Mouse (Mus musculus): ENCODE data around the gene Hnrnpk. TPM values are rescaled to one million over a fixed set of nuclear protein-coding genes. Genes with fewer than 3 reads are reported as not detected.

The Hnrnpk gene
- polyA plus RNA-seq, 1 experiment, result 1,477 TPM

DNA sequence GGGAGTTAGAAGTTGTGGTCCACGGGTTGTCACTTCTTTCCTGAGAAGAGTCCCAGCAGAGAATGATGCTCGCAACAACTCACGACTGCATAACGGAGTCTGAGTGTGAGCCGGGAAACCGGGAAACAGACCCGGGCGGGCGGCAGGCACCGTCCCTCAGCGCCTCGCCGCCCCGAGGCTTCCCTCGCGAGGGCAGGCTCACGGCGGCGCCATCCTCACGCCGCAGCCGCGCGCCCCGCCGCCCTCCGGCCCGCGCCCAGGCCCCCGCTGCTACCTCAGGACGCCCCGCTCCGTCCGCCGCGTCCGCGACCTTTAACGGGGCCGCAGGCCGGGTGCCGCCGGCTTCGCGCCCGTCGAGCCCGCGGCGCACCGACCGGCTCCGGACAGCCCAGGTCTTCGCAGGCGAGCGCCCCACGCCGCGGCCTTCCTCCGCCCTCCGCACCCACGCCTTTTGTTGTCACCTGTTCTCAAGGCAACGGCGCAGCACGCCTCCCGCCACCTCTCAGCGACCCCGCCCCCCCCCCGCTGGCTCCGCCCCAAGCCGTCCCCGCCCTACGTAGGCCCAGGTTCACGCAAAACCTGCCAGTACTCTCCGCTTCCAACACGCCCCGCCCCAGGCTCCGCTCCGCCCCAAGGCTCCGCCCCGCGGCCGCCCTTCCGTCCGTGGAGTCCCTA is 44.4 kb downstream of the Hnrnpk start, which contains the start of gene Kif27:
Kif27 (minus strand) TSS at position 494 of the 675 bp plus-strand sequence.
- Histone ChIP-seq H3K4me3 (ENCODE audit: insufficient read depth, low read depth, low read length) (peak within 1 kb of the TSS; percentile 56), H3K4me1 (ENCODE audit: control insufficient read depth, insufficient read depth, low read length) (0 out of 2 replicates have a peak, but pooled peaks cover 3% of the 10 kb centered on the region), H3K27ac (ENCODE audit: insufficient read depth, low read depth, low read length) (no peak within 1 kb of the TSS)
- WGBS, result under 1% methylated on average over 84 of the region's 85 CpGs
- no peak for TF ChIP-seq CTCF (IDR thresholded peaks at IDR 0.05; ENCODE audit: insufficient read depth, low read depth, low read length)
- TF ChIP-seq POLR2A (IDR thresholded peaks at IDR 0.05; ENCODE audit: insufficient read depth, low read depth, low read length), result no peak

DNA sequence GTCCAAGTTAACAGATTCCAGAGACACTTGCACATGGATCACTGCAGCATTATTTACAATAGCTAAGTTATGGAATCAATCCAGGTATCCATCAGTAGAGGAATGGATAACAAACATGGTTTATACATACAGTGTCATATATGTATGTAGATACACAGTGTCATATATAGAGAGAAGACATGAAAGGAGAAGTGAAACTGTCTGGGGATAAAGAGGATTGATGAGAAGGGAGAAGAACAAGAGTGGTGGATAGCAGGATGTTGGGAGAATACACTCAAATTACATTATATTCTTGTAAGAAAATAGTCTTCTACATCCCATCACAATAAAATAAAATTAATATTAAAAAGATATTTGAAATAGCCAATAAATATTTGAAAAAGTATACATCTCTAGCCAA is 50.1 kb downstream of the Hnrnpk start:
- Histone ChIP-seq H3K4me1 (ENCODE audit: control insufficient read depth, insufficient read depth, low read length) (no peaks in the 10 kb centered on the region), H3K27ac (ENCODE audit: insufficient read depth, low read depth, low read length) (no peak overlapping the region), H3K4me3 (ENCODE audit: insufficient read depth, low read depth, low read length) (no peak overlapping the region)
- no peak for TF ChIP-seq CTCF (IDR thresholded peaks at IDR 0.05; ENCODE audit: insufficient read depth, low read depth, low read length)
- no peak for TF ChIP-seq POLR2A (IDR thresholded peaks at IDR 0.05; ENCODE audit: insufficient read depth, low read depth, low read length)

DNA sequence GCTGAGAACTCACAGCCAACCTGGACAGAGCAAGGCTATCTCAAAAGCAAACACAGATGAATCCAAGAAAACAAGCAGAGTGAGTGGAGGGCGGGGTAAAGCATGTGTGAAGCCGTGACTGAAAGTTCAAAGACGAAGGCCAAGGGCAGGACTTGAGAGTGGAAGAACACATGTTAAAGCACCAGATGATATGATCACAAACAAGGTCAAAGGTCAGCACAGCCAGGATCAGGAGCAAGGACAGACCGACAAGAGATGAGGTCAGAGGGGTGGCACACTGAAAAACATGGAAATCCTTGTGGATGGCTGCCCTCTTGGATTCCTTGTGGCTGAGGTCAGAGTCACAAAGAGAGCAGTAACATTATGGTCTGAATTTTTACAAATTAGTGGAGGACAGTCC is 52.5 kb downstream of the Hnrnpk start:
- no peak overlapping the region for H3K27ac ChIP-seq (ENCODE audit: insufficient read depth, low read depth, low read length)
- WGBS, result 87% methylated on average over 4 of the region's 4 CpGs
- no peak for TF ChIP-seq CTCF (IDR thresholded peaks at IDR 0.05; ENCODE audit: insufficient read depth, low read depth, low read length)
- no peak for TF ChIP-seq POLR2A (IDR thresholded peaks at IDR 0.05; ENCODE audit: insufficient read depth, low read depth, low read length)
- H3K4me1 ChIP-seq (ENCODE audit: control insufficient read depth, insufficient read depth, low read length), result no peaks in the 10 kb centered on the region
- H3K4me3 ChIP-seq (ENCODE audit: insufficient read depth, low read depth, low read length), result no peak overlapping the region

DNA sequence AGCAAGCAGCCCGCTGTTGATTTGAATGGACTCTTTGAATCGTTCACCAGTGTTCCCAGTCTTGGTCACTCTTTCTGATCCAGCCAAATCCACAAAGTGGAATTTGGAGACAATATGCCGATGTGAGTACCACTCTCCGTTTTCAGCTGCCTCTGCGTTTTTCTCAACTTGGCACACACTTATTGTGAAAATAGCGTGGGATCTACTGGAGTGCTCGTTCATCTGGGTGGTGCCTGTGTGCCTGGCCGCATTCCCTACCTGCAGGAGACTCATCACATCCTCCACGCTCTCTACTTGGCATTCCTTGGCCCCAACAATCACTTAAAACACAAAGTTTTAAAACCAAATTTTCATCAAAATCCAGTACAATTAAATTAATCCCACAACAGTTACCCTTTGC is 58.6 kb downstream of the Hnrnpk start:
- WGBS, result 32% methylated on average over 9 of the region's 9 CpGs
- no peak overlapping the region for H3K4me3 ChIP-seq (ENCODE audit: insufficient read depth, low read depth, low read length)

More for the DNA sequence above, 58.6 kb downstream of the Hnrnpk start:
- H3K27ac ChIP-seq (ENCODE audit: insufficient read depth, low read depth, low read length), result no peak overlapping the region
- TF ChIP-seq POLR2A (IDR thresholded peaks at IDR 0.05; ENCODE audit: insufficient read depth, low read depth, low read length) (no peak), CTCF (IDR thresholded peaks at IDR 0.05; ENCODE audit: insufficient read depth, low read depth, low read length) (no peak)
- no peaks in the 10 kb centered on the region for H3K4me1 ChIP-seq (ENCODE audit: control insufficient read depth, insufficient read depth, low read length)

Other genes starting within 250 kb of the Hnrnpk start
- gene Idnk, start 245.7 kb downstream of the Hnrnpk start, polyA plus RNA-seq (2012; ENCODE audit: insufficient read depth, insufficient read length, low replicate concordance, missing spikeins), result not detected in 2 replicates
- 142 TPM in 1 of 2 replicates, not detected in the other for gene Ubqln1, start 187.7 kb downstream of the Hnrnpk start, polyA plus RNA-seq (2012; ENCODE audit: insufficient read depth, insufficient read length, low replicate concordance, missing spikeins)
- gene Gkap1, start 127.6 kb downstream of the Hnrnpk start, polyA plus RNA-seq (2012; ENCODE audit: insufficient read depth, insufficient read length, low replicate concordance, missing spikeins), result not detected in 2 replicates
- not detected in 2 replicates for gene Kif27, start 44.2 kb downstream of the Hnrnpk start, polyA plus RNA-seq (2012; ENCODE audit: insufficient read depth, insufficient read length, low replicate concordance, missing spikeins)
- not detected in 2 replicates for gene 2210016F16Rik, start 18.1 kb downstream of the Hnrnpk start, polyA plus RNA-seq (2012; ENCODE audit: insufficient read depth, insufficient read length, low replicate concordance, missing spikeins)
- gene Rmi1, start 1.1 kb downstream of the Hnrnpk start, polyA plus RNA-seq (2012; ENCODE audit: insufficient read depth, insufficient read length, low replicate concordance, missing spikeins), result not detected in 2 replicates
- not detected in 2 replicates for gene Slc28a3, start 207.5 kb upstream of the Hnrnpk start, polyA plus RNA-seq (2012; ENCODE audit: insufficient read depth, insufficient read length, low replicate concordance, missing spikeins)